Mouse (Mus musculus) right cerebral cortex, postnatal 36 days (tissue): Measurements from ENCODE around the gene Scn4a.
"Not testable (repeated sequence)": the region's sequence is repeated elsewhere in the genome, so short reads cannot be mapped to it uniquely, and the experiment has no call there.

Experiments
- DNase-seq, 2 experiments: peaks; one replicate each; pipeline ENCODE4 v3.0.0; 2022; ENCODE audit warnings: low spot score in 2 of 2, mixed read lengths in 1 of 2

The Scn4a gene

DNA sequence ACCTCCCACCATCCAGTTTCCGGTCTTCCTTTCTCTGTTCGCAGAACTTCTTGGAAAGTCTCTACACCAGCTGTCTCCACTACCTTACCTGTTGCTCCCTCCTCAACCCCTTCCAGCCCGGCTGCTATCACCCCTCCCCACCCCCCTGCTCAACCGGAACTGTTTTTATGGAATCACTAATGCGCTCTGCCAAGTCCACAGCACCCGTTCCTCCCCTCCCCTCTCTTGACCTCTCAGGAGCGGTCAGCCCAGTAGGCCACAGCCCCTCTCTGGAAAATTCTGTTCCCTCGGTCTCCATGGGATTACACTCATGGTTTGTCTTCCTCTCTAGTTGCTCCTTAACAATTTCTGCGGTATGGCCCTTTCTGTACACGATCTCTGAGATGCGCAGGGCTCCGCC, at the start of gene Scn4a:
Scn4a (minus strand) TSS at position 101 of the 400 bp plus-strand sequence.
- no peak for DNase-seq

DNA sequence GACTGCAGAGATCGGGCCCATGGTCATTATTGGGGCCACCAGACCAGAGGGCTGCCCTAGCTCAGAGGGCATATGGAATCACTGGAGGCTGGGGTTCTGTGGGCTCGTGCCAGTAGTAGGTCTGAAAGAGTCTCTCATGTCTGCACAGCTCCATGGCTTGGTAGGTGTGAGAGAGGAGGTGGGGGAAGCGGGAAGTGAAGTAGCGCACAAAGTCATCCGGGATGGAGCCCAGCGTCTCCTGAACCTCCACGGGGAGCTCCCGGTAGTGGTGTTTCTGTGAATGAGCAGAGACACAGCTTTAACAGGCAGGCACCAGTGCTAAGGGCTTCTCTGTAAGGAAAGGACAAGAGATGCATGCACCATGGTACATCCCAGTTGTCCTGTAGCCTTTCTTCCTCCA, 45.4 kb upstream of the Scn4a start:
- no peak for DNase-seq

DNA sequence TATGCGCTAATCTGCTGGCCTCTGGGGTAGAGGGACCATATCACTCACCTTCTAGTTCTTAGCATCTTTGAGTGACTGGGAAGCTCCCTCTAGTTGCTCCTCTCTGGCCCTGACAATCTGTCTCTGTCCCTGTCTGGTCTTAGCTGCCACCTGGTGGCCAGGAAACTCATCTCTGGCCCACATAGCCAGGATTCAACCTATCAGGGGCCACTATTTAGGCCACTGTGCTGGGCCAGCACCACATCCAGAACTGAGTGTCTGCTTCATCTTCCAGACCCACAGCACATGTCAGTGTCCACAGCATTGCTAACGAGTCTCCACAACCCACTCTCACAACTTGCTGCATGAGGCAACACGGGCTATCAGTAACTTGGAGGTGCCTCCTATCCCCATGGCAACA, 44.6 kb upstream of the Scn4a start:
- no peak for DNase-seq

DNA sequence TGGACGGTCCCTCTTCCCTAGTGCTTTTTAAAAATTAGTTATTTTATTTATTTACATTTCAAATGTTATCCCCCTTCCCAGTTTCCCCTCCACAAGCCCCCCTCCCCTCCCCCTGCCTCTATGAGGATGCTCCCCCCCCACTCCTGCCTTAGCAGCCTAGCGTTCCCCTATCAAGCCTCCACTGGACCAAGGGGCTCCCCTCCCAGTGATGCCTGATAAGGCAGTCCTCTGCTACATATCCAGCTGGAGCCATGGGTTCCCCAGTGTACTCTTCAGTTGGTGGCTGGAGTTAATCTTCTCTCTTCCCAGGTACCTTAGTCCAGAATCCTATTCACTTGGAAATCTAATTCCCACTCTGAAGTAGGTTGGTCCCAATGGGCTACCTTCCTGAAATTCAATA, 41.0 kb upstream of the Scn4a start:
- not testable (repeated sequence) for DNase-seq

DNA sequence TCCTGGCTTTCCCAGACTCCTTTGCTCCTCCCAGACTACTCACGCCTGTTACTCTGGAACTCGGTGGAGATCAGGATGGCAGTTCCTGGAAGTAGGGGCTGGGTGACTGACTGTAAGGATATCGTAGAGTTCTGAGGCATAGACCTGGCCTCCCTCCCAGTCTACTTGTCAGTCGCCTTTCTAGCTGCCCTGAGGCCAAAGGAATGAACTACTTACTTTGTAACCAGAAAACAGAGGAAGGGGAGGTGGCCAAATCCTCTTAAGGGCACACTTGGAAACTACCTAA, 40.2 kb upstream of the Scn4a start:
- no peak for DNase-seq

DNA sequence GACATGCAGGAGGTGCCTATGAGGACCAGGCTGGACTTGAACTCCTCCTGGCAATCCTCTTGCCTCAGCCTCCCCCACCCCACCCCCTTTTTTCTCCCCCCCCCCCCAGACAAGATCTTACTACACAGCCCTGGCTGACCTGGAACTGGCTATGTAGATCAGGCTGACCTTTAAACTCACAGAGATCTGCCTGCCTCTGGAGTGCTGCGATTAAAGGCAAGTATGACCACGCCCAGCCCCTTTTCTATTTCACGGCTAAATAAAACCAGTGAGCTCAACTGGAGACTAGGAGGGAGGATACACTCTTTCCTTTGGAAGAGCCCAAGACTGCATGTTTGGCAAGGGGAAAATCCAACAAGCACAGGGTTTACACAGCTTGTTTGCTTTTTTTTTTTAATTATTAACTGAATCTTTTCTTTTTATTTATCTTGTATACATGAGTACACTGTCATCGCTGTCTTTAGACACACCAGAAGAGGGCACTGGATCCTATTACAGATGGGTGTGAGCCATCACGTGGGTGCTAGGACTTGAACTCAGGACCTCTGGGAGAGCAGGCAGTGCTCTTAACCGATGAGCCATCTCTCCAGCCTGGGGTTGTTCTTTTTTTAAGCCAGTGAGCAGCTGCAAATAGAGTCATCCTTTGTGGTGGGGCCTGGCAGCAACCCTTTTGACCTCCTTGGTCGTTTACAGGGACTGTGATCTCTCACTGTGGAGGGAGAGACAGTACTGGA, 39.7 kb upstream of the Scn4a start:
- no peak for DNase-seq

DNA sequence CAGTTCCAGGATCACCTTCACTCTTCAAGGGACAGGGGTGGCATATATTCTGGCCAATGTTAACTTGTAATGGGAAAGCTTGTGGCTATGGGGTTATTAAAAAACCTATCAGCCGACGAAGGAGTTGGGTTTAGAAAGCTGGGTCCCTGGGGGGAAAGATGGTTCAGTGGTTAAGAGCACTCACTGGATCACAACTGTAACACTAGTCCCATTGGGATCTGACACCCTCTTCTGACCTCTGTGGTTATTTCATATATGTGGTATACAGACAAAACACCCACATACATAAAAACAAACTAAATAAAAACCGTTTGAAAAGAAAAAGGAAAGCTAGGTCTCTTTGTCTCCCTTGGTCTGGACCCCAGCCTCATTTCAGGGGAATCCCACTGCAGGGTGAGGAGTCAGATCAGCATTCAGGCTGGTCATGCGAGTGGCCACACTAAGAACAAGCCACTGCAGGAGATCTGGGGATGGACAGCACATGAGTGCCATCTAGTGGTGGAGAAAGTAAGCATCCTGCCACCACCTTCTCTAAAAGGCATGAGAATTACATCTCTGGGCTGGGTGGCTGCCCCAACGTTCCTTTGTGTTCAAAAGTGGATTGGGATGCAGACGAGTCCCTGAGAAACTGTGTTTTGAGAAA, 38.6 kb upstream of the Scn4a start:
- DNase-seq = peak; percentile 35 to 50

DNA sequence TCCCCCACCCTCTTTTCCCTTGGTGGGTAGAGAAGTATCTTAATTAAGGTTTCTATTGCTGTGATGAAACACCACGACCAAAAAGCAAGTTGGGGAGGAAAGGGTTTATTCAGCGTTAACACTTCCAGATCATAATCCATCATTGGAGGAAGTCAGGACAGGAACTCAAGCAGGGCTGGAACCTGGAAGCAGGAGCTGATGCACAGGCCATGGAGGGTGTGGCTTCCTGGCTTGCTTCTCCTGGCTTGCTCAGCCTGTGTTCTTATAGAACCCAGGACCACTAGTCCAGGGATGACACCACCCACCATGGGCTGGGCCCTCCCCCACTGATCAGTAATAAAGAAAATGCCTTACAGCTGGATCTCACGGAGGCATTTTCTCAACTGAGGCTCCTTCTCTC, 37.7 kb upstream of the Scn4a start:
- no peak for DNase-seq

DNA sequence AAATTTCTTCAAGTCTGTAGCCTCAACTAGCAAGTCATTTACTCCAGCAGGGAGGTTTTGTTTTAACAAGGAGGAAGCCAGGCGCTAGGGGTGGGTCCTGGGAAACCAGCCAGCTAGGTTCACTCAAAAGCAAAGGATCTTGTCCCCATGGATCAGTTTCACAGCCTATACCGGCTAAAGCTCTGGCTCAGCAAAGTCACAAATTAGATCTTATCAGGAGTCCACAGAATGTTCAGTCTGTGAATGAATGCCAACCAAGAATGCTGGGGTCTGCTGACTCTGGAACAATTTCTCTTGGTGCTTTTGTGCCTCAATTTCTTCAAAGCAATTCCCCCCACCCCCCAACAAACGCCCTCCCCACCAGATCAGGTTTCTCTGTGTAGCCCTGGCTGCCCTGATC, 36.5 kb upstream of the Scn4a start:
- DNase-seq = no peak

DNA sequence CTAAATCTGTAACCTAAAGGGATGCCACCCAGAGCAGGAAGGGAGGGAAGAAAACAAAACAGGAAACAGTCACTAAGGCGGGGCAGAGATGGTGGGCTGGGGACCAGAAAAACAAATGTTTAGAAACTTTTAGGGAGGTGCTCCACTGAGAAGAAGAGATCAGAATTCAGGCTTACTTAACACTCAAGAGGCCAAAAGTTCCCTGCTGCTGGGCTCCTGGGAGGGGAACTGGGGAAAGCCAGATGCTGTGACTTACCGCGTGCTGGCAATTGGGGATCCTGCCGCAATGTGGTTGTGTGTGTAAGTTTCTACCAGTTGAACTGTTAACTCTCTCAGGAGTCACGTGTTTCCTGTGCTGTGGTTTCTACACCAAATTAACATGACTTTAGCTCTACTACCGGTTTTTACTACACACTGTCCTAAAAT, 34.7 kb upstream of the Scn4a start, which contains the start of gene Icam2:
Icam2 (minus strand) TSS at position 285 of the 426 bp plus-strand sequence.
- DNase-seq = no peak

DNA sequence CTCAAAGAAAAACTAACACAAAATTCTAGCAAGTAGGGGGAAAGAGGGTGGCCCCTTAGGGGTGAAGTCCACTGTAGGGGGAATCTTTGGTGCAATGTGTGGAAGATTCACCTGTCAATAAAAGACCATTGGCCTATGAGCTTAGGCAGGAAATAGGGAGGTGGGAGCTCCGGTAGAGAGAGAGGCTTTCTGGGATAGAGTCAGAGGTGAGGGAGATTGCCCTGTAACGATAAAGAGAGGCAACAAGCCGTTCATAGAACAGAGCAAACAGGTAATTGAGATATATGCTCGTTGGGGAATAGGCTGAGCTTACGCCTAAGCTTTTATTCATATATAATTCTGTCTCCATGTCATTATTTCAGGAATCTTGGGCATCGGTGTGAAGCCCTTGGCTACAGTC, 33.9 kb upstream of the Scn4a start:
- no peak for DNase-seq

DNA sequence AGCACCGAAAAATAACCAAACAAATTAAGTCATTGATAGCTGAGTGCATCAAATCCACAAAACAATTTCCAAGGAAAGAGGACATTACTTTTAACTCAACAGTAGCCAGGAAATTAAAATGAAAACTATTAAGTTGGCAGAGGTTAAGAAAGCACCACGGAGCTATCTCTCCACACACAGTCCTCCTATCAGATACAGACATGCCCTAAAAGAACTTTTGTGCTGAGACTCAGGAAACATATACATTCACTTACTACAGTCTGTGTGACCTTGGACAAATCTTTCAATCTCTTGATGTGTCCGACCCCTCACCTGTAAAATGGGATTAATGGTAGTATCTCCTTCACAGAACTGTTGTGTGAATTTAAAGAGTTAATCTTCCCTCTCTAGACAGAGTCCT, 33.3 kb upstream of the Scn4a start:
- DNase-seq = no peak

DNA sequence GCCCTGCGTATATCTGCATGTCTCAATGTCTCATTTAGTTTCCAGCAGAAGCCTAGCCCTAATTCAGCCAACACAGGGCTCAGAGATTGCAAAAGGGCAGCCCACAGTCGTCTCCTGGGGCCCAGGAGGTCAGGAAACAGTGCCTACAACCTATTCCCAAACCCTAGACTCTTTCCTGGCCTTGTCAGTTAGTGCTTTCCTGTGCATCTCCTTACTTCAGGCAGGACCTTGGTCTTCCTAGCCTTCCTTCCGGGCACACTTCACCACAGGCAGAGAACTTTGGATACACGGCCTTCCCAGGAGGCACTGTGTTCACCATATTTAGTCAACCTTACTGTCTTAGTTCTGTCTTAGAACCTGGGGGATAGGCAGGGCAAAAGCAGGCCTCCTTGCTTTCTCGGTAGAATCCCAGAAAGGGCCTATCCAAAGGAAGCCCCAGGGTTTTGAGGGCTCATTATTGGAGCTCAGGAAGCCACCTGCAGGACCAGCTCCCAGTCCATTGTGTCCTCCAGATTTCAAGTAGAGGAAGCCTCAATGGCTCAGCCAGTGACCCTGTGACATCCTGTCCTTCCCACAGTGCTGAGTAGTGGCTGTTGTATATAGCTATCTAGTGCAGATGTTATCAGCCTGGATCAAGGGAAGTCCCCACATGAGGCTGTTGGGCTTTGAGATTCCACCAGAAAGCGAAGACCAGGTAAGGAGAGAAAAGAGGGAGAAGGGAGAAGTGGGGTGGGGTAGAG, 30.1 kb upstream of the Scn4a start:
- DNase-seq = no peak

DNA sequence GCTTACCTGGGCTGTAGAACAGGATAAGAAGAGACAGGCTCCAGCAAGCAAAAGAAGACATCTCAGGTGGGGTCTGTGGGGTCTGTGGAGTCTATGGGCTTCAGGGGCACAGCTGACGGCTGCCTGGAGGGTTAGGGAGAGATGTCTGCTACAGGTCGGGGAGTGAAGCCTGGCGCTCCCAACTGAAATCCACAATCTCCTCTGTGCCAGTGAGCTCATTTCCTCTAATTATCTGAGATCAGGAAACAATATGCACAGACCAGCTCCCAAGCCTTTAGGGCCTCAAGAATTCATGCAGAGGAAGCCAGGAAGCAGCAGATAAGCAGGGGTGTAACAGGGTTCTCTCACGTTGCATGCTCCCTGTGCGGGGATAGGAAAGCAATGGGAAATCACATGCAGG, 29.3 kb upstream of the Scn4a start:
- DNase-seq = no peak

DNA sequence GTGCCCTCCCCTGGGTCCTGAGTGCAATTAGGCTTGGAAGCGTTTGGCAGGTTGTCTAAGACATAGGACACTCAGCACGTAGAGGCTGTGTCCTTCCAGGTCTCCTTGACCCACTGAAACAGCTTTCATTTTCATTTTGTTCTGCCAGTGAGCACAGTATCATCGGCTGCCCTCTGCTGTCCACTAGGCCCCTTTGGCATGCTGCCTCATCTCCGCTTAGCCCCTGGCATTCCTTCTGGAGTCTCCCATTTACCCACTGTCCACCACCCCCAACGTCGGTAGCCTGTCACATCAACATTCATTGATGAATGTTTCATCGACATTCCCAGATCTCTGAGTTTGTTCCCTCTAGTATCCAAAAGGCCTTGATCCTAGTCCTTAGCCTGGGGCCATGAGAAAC, 28.8 kb upstream of the Scn4a start:
- DNase-seq = no peak

DNA sequence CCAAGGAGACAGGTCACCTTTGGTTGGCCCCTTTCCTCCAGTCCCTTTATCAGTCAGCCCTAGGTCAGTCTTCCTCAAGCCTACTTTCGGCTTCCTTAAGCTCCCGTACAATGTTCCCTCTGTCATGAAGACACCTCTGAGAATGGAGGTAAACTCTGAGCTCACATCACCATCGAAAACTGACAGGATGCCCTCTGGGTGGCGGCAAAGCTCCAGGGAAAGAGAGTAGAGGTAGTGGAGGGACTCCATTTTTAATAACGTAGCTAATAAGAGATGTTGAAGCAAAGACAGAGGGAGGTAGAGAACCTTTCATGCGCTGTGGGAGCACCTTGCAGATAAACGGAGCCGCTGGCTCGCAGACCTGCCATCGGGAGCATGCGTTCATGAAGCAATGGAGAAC, 27.9 kb upstream of the Scn4a start:
- DNase-seq = no peak

DNA sequence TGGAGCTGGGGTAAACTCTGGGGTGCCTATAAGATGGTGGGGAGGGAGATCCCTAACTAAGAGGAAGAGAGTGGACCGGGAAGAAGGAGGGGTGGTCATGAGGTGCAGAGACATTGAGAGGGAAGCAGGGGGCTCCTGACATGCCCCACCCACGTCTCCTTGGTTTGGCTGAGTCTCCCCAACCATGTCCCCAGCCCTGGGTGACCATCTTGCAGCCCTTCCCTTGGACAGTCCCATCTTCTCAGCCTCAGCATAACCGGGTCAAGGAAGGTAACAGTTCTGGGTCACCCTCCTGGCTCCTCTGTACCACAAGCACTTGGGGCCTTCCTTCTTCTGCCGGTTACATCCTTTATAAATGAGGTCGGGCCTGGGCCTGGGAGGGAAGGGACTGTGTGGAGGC, 21.9 kb upstream of the Scn4a start:
- no peak for DNase-seq

DNA sequence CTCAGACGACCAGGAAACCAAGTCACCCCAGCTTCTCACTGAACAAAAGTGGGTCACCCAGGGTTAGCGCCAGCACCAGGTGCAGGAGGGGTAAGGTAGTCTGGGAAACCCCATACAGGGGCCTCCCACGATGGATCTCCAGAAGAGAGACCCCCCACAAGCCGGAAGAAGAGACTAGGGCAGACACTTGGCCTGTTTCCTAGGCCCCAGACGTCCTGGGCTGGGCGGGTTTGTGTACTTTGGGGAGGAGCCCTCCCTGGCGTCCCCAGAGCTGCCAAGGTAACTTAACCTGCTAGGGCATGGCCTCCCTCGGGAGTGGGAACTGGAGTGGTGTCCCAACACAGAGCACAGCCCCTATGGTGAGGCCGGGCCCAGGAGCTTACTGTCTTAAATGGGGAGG, 21.5 kb upstream of the Scn4a start:
- no peak for DNase-seq

DNA sequence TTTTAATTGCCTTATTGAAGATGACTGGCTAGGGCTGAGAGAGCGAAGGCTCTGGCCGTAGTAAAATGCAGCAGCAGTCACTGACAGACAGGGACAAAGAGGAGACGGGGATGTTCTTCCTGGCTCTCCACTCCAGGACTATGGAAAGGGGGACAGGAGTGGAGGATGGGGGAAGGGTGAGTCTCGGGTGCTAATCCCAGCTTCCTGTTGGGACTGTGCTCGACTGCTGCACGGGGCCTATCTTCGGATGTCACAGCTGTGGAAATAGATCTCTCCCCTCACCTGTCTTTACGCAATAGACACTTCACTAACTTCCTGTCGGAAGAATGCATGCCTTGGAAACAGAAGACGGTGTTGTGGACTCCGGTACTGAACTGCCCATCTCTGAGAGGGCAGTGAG, 20.9 kb upstream of the Scn4a start:
- DNase-seq = no peak

DNA sequence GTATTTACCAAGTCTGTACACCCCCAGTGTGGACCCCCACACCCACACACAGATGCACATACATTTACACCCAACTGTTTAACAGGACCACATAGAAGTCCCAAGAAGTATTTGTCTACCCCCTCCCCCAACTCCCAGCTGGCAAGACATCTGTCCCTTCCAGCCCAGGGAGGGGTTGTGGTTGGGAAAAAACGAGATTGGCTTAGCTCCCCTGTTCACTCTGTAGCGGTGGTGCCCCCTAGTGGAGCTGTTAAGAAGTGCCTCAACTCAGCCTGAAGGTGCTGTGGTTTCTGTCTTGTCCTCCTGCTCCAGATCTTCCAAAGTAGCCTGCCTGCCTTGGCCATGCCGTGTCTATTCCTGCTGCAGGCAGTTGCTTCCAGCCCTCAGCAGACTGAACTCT, 13.2 kb upstream of the Scn4a start:
- DNase-seq = peak; percentile 46 to 49

DNA sequence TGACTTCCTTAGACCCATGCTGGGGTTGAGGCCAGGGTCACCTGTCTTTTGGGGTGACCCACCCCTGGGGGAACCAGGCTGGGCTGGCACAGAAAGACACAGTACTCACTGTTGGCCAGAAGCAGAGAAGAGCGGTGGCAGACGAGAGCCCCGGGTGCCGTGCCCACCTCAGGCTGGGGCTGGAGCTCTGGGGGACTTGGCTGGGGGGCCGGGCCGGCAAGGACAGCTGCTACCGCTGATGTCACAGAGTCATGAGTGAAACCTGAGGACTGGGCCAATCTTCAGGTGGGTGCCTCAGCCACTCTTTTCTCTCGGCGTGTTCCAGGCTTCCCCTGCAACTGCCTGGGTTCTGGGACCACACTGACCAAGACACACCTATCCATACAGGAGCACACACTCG, 12.3 kb upstream of the Scn4a start, which contains the start of gene Prr29:
Prr29 (plus strand) TSS at position 107 of the 400 bp plus-strand sequence.
- DNase-seq = no peak

DNA sequence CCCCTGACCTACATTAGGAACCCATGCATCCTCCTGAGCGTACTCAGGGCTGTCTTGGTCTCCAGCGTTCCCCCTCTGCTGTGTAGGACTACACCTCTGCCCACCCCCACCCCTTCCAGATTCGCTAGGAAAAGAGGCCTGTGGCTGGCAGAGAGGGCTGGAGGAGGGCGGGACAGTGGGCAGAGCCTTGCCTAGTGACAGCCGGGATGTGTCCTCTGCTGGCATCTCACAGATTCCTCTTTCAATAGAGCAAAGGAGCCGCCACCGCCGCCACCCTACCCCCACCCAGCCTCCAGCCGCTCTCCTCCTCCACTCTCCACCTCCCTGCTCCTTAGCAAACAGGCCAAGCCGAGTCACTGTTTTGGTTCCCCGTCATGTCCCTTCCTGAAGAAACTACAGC, 11.6 kb upstream of the Scn4a start:
- no peak for DNase-seq

DNA sequence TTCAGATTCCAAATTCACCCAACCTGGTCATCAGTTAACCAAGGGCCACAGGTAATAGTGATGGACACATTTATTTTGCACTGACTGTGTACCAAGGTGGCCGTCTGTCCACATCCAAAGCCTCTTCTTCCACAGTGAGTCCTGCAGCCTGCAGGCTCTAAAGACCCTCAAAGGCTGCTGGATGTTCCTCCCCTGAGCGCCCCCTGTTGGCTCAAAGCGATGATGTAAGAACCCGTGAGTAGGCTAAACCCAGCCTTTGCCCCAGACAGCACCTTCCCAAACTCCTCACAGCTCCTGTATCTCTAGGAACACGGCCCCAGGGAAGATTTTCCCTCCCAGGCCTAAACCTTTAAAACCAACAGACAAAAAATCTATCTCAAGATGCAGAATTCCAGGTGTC, 6.3 kb upstream of the Scn4a start:
- DNase-seq = no peak
